Mouse (Mus musculus) 3T3-L1 (cell line): Measurements from ENCODE around the gene Ssbp2.

Source experiments
- DNase-seq: peaks from one replicate; pipeline ENCODE4 v3.0.0-alpha.2; 2015; ENCODE audit warnings: low read depth, low spot score

Gene Ssbp2

DNA sequence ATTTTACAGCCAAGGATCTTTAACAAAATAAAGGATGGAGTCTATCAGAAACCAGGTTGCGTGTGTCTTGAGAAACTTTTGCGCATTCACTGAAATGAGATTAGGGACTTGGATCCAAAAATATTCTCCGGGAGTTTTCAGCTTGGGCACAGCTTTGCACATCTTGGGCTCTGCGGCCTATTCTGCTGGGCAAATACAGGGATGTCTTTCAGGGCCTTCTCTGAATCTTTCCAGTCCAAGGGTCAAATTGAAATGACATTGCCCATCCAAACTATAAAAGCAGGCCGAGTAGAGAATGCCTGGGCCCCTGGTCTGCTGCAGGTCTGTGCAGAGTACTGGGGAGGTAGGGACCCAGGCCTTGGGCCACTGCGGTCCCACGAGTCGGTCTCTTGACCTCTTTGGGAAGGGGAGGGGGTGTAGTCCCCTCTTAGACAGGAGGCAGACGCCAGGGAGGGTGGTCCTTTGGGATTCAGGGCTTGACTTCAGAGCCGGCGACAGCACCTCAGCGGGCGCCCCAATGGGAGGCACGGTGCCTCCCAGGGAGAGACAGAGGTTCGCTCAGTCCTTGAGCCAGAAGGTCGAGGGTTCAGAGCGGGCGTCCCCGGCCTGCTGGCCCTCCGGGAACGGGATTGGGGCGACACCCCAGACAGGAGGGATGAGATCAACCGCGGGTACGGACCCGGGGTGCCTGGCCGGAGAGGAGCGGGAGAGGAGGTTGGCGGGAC is at the start of gene Ssbp2:
Gene Ssbp2 (plus strand): TSS at position 388 of the 725 bp plus-strand sequence.
- DNase-seq = peak; percentile 36

DNA sequence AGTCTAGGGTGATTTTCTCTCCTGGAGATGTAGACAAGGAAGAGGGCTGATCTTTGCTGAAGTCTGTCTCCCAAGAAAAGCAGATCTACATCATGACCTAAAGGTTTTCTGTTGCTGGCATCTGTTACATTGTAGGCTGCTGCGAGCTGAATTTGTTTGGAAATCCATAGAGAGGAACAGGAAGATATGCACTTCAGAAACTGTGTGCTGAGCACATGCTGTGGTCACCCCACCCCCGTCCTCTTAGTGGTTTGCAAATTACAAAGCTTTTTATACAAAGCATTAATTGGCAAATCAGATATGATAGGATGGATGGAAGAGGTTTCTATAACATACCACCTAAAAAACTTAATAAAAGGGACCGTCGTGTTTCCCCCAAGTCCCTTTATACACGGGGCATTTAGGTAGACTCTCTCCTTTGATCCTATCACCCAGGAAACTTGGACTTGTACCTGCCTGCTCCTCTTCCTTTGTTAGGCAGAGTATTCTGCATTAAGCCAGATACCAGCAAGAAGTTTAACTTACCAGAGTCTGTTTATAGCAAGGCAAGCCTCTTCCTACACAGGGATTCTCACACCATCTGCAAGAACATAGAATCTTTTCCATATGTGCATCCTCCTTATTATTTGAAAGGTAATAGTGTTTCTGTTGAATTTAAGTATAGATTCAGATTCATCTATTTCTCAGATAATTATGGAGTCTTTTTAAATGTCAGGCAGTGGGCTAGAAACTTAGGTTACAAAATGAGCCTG is 46.2 kb upstream of the Ssbp2 start:
- no peak for DNase-seq

DNA sequence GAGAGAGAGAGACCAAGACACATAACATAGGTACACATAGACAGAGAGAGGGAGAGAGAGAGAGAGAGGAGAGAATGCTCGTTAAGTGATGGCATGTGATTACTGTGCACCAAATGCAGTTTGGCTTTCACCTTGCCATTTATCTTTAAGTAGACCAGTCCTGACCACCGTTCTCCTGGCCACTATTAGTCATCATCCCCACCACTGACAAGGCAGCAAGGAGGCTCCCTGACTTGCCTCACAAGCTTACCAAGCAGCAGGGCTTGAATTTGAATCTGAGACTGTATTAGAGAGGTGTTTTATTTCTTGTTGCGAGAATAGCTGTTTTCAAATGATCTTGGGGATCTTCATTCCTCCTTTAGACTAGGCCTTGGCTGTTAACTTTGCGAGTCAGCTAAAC is 44.2 kb upstream of the Ssbp2 start:
- no peak for DNase-seq

DNA sequence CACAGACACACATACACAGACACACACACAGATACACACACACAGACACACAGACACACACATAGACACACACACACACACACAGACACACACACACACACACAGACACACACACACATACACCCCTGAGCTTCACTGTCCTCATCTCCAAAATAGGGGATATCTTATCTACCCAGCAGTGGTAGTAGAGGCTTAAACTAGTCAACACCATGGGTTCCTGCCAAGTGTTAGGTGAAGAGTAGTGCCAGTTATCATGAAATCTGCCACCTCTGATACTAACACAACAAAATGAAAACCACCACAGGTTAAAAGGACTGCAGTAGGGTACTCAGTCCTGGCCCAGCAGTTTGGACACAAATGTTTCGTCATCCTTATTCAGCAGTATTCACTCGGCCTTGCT is 43.4 kb upstream of the Ssbp2 start:
- no peak for DNase-seq

DNA sequence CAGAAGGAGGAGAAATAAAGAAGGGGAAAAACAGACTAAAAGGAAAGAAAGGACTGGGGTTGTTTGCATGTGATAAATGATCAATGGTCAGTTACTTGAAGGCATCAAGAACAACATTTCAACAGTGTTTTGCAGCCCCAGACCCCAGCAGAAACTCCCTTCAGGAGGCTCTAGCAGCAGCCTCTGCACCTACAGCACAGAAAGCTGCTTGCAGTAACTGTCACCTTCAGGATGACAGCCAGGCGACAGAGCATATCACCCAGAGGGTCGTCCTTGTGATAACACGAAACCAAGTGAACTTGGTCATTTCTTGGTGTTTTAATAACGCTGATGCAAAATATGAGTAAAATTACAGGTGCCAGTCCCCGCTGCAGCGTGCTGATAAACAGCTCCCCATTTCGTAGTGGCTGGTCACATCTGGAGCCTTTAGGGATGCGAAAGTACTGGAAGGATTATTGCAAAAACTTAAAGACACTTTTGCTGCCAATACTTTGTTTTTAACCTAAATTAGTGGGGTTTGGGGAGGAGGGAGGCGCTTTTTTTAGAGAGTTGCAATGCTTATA is 38.6 kb upstream of the Ssbp2 start:
- DNase-seq = peak; percentile 63

DNA sequence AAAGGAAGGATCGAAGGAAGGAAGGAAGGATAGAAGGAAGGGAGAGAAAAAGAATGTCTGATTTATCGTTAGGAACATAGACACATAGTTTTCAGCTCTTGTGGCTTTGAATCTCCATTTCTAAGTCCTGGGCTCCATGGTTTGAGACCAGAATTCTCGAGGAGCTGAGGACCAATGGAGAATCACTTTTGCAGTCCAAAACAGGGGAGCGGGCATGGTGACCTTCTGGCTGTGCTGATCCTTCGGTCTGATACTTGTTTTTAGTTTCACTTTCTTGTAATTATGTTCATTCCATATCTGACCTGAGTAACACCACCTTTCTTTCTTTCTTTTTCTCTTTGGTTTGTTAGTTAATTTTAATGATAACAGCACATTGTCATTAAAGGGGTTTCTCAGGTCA is 29.2 kb upstream of the Ssbp2 start:
- DNase-seq = peak; percentile 22

DNA sequence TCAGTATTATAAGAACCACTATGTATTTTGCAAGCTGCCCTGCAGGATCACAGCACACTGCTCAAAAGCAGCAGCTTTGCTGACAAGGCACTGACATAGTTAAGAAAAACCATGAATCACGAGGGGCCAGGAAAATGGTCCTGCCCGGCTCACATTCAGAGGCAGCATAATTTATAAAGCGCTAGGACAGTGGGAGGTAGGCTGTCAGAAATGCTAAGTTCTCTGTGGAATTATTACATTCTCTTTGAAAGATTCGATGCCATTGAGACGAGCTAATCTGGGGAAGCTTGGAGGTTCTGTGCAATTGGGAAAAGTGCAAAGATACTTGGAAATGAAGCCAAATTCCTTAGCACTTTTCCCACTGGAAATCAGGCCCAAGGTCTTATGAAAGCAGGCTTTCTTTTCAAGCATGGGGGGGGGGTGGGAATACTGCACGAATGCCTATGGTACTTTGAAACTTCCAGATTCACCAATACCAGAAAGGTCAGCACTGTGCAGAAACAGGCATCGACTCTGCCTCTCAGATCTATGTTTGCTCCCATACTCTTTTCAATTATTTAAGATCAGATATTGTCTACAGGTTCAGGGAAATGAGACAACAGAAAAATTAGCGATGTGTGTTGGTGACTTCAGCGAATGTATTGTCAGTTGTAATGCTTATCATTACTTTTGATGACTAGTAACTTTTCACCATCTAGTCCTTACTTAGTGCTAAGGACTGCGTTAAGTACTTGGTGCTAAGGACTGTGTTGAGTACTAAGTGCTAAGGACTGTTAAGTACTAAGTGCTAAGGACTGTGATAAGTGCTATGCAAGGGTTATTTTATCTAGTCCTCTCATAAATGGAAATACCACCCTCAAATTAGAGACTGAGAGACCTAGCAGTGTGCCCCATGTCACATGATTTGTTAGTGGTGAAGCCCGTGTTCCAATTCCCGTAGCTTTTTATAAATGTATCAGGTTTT is 28.4 kb upstream of the Ssbp2 start:
- DNase-seq = peak; percentile 57

DNA sequence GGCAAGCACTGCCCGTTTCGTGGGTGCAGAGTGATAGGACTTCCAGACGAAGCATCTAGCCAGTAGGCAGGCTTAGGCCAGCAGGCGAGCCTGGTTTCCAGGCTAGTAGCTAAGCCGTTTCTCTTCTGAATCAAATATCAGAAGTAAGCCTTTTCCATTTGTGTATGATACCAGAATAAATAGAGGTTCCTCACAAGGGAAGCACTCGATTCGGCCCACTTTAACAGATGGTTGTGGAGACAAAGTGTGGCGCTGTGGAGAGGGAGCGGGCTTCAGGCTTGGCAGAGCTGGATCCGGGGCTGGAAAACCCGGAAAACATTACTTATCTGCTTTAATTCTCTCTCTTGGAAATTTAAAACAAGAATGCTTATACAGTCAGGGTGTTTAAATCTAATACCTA is 27.1 kb upstream of the Ssbp2 start:
- DNase-seq = no peak

DNA sequence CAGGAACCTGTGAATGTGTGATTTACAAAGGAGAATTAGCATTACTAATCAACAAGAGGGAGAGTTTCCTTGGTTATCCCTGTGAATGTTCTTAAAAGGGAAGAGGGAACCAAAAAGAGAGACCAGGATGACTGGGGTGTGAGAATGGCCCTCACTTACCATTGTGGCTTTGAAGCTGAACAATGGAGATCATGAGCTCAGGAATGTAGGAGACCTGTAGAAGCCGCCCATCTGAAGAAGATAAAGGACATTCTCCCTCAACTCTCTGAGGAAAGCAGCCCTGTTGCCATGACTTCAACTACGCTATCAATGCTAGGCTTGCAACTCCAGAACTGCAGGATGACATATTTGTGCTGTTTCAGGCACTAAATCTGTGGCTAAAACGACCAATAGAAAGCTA is 22.2 kb upstream of the Ssbp2 start:
- DNase-seq = no peak

DNA sequence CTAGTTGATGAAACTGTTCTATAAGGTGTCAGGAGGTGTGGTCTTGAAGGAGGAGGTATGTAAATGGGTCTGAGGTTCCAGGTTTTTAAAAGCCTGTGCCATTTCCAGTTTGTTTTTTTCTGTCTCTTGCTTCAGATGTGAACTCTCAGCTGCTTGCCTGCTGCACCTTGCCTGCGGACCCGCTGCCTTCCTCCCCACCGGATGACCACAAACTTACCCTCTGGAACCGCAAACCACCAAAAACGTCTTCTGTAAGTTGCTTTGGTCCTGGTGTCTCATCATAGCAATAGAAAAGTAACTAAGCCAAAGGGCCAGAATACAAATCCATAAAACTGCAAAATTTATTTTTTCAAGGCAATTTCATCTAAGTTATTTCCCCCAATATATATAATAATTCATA is 18.6 kb upstream of the Ssbp2 start:
- DNase-seq = no peak

DNA sequence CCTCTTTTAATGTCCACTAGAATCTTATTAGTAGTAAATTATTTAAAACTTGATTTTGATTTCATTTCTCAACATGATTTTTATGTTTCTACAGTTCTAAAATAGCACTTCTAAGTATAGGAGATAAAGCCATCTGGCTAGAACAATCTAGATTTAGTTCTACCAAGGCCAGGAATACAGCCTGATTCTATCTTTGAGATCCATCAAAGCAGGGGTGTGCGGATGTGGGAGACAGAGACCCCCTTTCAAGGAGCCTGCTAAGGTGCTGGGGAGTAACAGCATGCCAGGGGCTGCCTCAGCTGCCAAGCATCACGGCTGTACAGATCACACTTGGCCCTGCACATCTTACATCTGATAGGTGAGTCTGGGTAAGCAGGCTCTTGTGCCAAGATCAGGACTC is 13.4 kb upstream of the Ssbp2 start:
- DNase-seq = no peak

DNA sequence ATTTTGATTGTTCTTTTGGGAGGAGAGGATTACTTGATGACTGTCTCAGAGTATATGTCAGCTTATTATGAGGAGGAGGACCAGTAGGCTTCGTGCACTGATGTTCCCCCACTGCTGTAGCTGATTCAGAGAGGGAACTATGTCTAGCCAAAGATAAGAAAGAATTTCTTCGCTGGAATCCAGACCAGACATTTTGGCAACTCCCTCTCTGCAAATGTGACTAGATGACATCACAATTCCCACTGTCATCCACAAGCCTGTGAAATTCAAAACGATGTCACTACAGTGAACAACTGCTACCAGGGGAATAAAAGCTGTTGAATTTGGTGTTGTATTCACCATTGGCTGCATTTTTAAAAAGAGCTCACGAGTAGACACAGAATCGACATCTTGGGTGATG is 11.1 kb upstream of the Ssbp2 start:
- peak; percentile 13 for DNase-seq

DNA sequence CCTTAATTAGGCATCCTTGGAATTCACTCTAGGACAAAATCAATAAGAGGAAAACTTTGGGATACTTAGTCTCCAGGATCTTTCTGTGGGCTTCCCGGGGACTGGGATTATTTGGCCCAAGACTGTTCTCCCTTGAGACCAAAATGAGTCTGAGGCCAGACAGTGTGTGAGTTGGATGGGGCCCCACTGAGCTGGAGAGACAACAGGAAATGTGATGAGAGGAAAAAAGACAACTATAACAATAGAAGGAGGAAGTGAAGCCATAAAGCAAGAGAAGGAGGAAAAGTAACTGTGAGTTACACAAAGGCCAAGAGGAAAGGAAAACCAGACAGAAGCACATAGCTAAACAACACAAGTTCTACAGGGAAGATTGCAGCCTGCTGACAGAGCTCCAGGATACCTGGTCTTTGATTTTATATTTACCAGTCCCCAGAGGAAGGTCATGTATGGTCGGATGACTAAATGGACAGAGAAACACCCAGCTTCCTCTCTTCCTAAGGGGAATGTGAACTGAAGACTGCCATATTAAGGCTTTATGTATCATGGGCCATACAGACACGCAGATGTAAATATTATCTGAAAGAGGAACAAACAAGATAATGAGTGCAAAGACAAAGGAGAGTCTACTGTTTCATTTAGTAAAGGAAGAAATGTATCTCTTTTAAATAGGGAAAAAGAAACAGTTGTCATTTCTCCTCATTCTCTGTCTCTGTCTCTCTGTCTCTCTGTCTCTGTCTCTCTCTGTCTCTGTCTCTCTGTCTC is 8.5 kb upstream of the Ssbp2 start:
- peak; percentile 11 for DNase-seq

DNA sequence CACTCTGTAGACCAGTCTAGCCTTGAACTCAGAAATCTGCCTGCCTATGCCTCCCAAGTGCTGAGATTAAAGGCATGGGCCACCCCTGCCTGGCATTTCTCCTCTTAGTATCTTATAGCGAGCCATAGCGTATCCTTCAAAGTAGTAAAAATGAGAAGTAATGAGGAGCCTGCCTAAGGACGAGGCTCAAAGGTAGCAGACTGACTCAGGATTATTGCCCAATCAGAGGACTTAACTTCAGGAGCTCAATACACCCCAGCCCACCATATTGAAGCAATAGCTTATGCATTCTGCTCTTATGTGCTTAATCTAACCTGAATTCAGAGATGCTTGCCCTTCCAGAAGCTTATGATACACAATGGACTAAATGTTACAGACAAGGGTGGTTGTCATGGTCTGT is 7.8 kb upstream of the Ssbp2 start:
- DNase-seq = no peak

DNA sequence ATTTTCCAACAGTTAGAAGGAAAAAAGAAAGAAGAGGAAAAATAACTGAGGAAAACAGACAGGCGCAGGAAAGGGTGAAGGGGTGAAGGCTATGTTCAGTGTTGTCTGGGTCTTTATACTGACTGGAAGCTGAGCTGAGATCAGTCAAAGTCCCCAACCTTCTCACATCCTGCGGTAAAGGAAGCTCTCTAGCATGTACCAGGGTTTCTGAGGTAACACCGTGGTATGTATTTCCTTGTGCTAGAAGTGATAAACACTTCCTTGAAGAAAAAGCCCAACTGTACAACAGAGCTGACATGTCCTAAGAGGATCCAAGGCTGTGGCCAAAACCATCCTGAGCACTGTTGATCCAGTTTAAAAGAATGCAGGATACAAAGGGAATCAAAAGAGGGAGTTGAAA is 6.8 kb upstream of the Ssbp2 start:
- DNase-seq = no peak

DNA sequence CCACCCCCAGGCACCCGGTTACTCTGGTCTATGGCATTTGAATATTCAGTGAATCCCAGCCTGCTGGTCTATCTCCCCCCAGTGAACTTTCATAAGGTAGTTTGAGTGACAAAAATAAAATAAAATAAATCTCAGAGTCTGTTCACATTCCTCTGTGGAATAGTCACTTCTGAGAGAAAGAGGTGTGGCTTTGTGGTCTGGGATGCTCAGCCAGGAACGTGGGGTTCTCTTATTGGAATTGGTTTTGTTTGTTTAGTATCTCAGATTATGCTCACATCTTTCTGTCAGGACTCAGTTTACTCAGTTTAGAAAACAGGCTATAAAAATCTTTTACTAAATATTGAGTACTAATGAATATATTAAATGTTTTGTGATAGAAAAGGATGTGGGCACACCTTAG is 4.0 kb upstream of the Ssbp2 start:
- peak; percentile 81 for DNase-seq

DNA sequence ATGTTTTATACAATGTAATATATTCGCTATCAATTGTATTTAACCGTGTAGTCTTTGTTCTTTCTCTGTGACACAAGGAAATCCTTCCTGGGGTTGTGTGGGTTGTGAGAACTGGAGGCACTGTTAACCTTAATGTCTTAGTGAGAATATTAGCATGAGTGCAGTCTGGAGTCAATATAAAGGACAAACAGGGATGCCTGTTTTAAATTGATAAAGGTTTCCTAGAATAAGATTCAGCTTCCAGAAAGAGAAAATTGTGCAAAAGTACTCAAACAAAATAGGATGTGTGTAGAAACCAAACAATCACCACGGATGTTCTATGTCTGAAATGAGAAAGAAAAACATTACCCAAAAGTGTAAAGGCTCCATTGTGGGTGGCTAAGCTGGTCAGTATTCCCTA is 3.3 kb upstream of the Ssbp2 start:
- DNase-seq = no peak

DNA sequence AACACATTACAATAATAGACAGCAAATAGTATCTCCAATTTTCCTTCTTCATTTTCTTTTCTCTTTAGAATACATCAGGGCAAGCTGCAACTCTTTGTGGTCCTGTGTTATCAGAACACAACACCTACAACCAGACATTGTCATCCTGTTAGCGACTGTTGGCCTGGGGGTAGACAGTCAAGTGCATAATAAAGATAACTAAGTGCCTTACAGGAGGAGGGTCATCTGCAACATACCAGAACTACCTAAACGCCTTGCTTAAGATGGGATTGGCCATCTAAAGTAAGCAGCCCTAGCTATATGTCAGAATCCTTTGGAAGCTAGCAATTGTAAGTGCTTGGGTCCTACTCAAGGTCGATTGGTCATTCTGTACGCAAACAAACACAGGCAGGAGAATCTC is 2.1 kb upstream of the Ssbp2 start:
- DNase-seq = no peak

DNA sequence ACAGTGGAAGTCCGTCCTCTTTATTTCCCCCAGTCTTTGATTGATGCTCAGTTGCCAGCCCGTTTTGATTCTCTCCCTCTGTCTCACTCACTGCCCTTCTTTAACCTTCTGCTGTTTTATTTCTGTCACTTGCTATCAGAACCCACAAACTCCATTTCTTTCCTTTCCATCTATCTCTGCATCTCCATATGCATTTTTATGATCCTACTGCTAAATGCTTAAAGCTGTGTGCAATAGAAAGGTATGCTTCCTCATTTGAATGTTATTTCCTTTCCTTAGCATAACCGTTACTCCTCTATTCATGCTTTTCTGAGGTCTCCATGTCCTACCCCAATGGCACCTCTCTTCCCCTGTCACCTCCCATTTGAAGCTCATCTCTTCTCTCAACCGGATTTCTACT is 594 bp upstream of the Ssbp2 start:
- peak; percentile 3 for DNase-seq

DNA sequence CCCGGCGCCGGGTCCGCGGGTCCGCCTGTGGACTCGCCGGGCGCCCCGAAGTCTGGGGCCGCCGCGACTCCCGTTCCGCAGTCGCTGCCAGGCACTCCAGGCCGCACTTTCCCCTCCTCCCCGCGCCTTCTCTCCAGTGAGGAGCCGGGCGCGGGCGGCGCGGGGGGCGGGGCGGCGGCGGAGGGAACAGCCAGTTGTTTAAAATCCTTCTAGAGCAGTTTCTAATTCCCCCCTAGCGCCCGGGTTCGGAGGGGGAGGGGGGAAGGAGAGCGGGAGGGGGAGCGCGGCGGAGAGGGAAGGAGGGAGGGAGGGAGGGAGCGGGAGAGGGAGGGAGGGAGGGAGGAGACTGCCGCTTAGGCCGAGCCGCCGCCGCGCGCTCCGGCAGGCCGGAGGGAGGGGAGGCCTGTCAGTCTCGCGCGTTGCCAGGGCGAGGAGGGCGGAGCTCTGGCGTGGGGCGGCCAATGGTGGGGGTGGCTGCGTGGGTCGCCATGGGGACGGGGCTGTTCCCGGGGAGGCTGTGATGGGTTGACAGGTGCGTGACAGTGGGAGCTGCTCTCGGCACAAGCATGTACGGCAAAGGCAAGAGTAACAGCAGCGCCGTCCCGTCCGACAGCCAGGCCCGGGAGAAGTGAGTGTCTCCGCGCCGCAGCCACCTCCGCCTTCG is 670 bp downstream of the Ssbp2 start:
- DNase-seq = peak; percentile 94

DNA sequence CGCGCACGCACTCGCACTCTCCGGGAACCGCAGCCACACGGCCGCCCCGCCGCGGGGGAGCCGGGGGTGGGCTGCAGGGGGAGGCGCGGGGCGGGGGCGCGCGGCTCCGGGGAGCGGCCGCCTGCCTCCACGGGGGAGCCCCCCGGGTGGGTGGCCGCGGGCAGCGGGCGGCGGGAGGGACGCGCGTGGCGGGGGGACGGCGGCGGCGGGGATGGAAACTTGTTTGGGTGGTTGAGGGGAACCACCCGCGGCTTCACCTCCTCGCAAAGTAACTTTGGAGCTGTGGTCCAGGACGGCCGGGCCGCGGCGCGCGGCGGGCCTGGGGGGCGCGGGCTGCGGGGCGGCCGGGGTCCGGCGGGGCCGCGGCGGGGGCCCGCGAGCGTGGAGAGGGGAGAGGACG is 1.2 kb downstream of the Ssbp2 start:
- no peak for DNase-seq
